ENCODE assay signal across 14 mouse cellular contexts in the genomic region with DNA sequence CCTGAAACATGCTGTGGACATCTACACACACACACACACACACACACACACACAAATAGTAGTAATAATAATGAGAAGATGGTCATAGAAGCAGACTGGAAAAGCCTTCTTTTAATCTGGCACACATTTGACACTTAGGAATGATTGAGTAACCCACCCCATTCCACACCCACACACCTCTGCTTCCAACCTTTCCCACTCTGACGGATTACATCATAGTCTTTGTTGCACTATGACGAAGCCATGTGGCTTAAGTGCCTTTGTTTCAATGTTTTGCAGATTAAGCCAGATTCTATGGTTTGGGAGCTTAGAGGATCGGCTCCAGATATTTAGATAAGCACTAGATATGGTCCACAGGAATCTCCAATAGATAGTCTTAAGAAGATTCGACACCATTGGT.
"Had no signal": no experiment of that assay in that cellular context is flagged by ENCODE, and none has a peak within 500 bp of the region (broad histone marks: within the 10 kb centered on the region; RNA-seq: fewer than 3 reads in every experiment).

No protein-coding gene starts in this region.

- DNase-seq: gastrocnemius, postnatal 14 days; gastrocnemius, postnatal 36 days; heart, adult 11 months; heart, adult 2 months; heart, postnatal 14 days; heart, postnatal 36 days; kidney, adult 11 months; kidney, adult 2 months; kidney, adult 9 months; kidney, postnatal 14 days; kidney, postnatal 36 days; layer of hippocampus, adult 9-11 months; liver; liver, embryonic 13.5 days had no signal
